Mouse (Mus musculus): Measurements from ENCODE around the gene Map1lc3a.

Gene Map1lc3a

GRCm38 (mm10) chr2:155276195-155276594 lies at the start of gene Map1lc3a:
Gene Map1lc3a (plus strand): TSS chr2:155276297.
- DNase-seq (ENCODE audit: low read depth, low spot score): peak; percentile 93

DNA sequence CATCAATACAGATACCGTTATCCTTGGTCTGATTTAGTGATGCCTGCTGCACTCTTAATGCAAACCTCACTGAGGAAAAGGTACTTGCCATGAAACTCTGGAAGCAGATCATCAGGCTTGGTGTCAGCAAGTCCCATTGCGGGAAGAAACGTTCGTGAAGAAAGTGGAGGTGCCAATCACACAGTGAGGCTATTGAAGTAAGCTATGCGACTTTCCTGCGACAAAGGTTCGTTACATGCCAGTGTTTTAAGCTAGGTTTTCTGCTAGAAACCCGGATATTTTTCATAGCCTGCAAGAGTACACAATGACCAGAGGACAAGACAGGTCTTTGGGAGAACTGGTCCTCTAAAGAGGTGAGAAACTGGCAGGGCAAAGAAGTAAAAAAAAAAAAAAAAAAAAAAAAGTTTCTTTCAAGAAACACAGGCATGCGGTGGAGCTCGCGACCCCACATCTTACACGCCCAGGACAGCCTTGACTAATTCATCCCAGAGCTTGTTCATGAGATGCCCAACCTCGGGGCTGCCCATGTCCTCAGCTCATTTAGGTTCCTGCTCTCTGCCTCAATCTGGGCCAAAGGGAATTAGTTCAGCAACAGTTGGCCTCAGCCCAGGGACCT lies 40.2 kb upstream of the Map1lc3a start:
- DNase-seq (ENCODE audit: low read depth, low spot score): peak; percentile 6

GRCm38 (mm10) chr2:155236362-155236992 lies 39.6 kb upstream of the Map1lc3a start, which contains the start of gene Dynlrb1:
Gene Dynlrb1 (plus strand): TSS chr2:155236533.
- DNase-seq (ENCODE audit: low read depth, low spot score): peak; percentile 97

DNA sequence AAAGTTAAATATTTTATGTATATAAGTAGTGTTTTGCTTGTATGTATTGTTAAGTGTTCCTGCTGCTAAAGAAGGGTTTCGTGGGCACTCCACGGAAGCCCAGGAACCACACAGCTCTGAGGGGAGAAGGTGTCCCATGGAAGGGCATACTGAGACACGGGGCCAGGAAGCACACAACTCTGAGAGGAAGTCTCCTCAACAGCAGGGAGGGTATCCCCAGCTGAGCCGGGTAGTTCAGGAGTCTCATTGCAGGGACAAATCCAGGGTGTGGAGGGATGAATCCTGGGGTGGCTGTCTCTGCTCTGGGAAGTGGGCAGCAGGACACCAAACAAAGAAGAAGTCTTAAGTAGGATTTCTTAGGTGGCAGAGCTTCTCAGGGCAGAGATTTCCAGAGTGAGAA lies 38.8 kb upstream of the Map1lc3a start:
- DNase-seq (ENCODE audit: low read depth, low spot score): no peak

GRCm38 (mm10) chr2:155240915-155241314 lies 35.2 kb upstream of the Map1lc3a start:
- DNase-seq (ENCODE audit: low read depth, low spot score): no peak

DNA sequence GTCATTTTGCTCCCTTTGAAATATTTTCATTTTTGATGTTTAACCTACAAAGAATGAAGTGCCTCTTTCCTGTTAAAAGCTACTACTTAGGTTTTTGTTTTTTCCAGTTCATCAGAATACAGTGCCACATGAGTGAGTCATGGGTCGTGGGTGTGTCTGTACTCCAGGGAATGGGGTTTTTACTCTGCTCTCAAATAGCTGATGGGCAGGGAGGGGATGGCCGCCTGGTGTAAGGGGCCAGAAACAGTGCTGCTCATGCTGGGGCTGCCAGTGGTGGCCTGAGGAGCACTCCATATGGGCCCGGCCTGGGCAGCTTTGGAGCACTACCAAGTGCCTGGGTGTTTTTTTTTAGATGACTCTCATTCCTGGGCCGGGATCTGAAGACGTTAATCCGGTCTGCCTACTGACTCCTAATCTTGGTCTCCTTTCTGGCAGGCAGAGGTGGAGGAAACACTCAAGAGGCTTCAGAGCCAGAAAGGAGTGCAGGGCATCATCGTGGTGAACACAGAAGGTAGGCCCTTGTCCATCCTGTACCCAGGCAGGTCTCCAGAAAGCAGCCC lies 33.7 kb upstream of the Map1lc3a start:
- no peak for DNase-seq (ENCODE audit: low read depth, low spot score)

GRCm38 (mm10) chr2:155246231-155246630 lies 29.9 kb upstream of the Map1lc3a start:
- no peak for DNase-seq (ENCODE audit: low read depth, low spot score)

GRCm38 (mm10) chr2:155248206-155248605 lies 27.9 kb upstream of the Map1lc3a start:
- DNase-seq (ENCODE audit: low read depth, low spot score): no peak

DNA sequence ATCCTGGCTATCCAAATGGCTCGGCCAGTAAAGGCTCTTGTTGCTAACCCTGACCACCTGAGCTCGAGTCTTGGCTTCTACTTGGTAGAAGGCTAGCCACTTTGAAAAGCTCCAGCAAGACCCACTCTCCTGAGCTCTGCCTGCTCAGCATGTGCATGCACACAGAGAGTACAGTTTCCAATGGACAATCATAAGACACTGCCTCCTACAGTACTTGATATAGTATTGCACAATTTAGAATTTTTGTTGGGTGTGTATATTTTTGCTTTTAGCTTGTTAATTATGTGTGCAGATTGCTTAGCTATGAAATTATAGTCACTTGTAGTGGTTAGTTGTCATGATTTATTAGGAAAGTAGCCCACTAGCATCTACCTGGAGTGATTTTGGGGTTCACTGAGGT lies 27.4 kb upstream of the Map1lc3a start:
- no peak for DNase-seq (ENCODE audit: low read depth, low spot score)

DNA sequence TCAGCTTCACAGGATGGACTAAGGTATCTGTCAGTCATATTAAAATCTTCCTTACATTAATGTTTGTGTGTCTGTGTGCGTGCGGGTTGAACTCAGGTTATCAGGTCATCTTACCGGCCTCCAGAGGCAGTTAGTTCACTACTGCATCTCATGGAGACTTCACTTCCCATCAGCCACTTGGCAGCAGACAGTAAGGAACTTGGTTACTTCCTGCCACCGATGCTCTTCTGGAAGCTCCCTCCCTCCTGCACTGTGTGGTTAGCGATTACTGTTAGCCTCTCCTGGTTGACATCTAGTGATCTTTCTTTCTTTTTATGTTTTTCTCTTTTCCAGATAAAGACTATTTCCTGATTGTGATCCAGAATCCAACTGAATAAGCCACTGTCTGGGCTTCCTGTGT lies 26.5 kb upstream of the Map1lc3a start:
- no peak for DNase-seq (ENCODE audit: low read depth, low spot score)

GRCm38 (mm10) chr2:155265526-155265925 lies 10.6 kb upstream of the Map1lc3a start:
- no peak for DNase-seq (ENCODE audit: low read depth, low spot score)

GRCm38 (mm10) chr2:155266896-155267295 lies 9.2 kb upstream of the Map1lc3a start:
- DNase-seq (ENCODE audit: low read depth, low spot score): no peak

DNA sequence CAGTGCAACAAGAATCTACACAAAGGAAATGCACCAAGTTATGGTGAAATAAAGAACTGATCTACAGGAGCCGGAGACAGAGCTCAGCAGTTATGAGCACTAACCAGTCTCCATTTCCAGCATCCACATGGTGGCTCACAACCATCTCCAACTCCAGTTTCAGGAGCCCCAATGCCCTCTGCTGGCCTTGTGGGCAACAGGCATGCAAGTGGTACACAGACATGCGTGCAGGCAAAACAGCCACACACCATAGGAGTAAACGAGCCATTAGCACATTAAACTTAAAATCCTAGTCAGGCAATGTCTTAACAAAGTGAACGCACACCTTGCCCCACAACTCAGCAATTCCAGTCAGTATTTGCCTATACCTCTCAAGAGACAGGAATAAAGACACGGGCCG lies 4.1 kb upstream of the Map1lc3a start:
- DNase-seq (ENCODE audit: low read depth, low spot score): no peak

DNA sequence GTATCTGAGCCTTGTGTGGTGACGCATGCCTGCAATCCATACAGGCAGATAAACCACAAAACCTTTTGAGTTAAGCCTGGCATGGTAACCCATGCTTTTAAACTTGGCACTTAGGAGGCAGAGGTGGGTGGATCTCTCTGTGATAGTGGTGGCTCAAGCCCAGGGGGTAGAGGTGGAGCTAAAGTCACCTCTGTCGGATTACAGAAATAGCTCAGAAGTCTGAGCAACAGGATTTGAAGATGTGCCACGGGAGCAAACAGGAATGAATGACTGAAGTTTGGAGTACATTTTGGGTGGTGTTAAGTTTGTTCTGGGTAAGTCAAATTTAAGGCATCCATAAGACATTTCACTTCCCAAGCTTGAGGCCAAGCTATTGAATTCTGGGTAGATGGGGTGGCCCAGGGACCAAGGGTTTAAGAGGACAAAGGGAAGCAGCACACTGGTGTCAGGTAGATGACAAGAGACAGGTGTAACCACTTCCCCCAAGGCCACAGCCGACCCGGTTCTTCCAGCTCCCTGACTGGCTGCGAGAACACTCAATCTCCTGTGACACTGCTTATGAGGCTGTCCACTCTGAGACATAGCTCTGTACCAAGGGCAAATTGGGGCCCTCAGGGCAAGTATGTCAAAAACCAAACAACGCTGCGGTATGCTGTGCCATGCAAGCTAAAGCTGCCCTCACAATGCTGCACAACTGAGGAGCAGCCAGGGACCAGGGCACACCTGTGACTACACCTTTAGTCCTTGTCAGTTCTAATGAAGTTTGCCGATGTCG lies 3.5 kb upstream of the Map1lc3a start:
- no peak for DNase-seq (ENCODE audit: low read depth, low spot score)

DNA sequence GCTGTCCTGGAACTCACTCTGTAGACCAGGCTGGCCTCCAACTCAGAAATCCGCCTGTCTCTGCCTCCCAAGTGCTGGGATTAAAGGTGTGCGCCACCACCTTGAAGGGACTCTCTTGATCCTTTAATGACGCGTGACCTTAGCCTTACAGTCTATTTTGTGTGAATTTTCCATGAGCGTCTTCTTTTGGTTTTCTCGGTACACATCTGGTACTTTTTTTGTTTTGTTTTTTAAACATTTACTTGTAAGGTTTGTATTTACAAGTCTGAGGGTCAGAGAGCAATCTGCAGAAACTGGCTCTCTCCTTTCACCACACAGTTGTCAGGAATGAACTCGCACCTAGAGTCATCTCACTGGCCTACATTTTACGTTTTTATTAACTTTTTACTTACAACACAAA lies 2.5 kb upstream of the Map1lc3a start:
- no peak for DNase-seq (ENCODE audit: low read depth, low spot score)

DNA sequence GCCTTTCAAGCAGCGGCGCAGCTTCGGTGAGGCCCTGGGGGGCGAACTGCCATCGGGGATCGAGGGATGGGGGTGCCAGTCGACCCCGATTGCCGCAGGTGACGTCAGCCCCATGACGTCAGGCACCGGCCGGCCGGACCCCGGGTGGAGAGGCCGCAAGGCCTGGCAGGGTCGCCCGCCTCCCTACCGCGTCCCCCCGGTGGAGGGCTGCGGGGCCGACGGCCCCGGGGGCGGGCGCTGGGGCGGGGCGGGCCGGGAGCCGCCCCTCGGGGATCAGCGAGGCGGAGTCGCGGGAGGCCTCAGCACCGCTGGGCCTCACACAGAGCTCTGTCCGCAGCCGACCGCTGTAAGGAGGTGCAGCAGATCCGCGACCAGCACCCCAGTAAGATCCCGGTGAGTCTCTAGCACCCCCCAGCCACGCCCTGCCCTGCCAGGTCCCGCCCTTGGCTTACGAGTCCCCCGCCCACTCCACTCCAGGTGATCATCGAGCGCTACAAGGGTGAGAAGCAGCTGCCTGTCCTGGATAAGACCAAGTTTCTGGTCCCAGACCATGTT lies 601 bp downstream of the Map1lc3a start:
- no peak for DNase-seq (ENCODE audit: low read depth, low spot score)

DNA sequence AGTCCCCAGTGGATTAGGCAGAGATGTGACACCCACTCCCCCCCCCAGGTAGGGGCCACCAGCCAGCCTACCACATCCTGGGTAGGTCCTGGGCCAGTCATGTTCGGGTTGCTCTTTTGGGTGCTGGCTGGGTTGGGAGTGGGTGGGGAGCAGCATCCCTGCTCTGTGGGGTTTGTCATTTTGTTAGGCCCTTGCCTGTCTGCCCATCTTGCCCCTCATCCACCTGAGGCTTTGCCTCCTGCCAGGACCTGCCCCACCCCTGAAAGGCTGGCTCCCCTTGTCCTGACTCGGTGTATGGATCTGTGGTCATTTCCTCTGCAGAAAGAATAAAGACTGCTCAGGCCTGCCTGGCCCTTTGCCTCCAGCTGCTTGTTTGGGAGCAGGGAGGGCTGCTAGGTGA lies 1.6 kb downstream of the Map1lc3a start:
- no peak for DNase-seq (ENCODE audit: low read depth, low spot score)

DNA sequence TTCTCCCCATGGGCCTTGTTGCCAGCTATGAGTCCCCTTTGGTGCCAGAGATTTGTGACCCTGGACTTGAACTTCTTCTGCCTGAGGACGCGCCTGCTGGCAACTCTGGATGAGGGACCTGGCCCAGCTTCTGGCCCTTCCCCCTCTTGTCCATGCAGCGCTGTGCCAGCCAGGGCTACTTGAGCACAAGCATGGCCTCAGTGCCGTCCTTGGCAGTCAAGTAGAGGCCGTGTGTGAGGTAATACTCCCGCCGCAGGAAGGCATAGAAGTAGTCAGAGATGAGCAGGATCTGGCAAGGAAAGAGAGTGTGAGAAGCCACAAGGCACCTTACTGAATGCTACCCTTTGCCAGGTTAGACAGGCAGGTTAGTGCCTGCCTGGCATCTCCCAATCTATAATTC lies 2.3 kb downstream of the Map1lc3a start:
- no peak for DNase-seq (ENCODE audit: low read depth, low spot score)

DNA sequence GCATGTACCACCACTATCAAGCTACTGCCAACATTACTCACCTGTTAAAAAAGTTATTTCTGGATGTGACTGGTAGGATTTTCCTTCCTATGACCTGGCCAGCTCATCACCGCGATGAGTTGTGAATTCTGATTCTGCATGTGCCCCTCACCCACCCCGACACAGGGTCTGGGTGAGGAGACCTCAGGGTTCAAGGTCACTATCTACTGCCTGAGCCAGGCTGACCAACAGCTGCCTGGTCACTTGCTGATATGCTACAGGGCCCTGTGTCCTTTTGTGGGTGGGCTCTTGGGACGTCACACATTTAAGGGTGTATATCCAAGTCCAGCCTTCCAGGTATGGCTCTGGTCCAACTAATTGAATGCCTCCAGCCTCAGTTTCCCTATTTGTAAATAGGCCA lies 3.1 kb downstream of the Map1lc3a start:
- DNase-seq (ENCODE audit: low read depth, low spot score): no peak

- DNase-seq (ENCODE audit: low read depth, low spot score): no peak
Measured at GRCm38 (mm10) chr2:155280116-155280515, 4.0 kb downstream of the Map1lc3a start.

- DNase-seq (ENCODE audit: low read depth, low spot score): no peak
Measured at GRCm38 (mm10) chr2:155283793-155284192, 7.7 kb downstream of the Map1lc3a start.

GRCm38 (mm10) chr2:155284647-155285046 lies 8.6 kb downstream of the Map1lc3a start:
- DNase-seq (ENCODE audit: low read depth, low spot score): no peak
